Mouse (Mus musculus) heart, postnatal 0 days (tissue): ENCODE measurements around the gene Polr3c.

Experiments used
- CTCF ChIP-seq: IDR thresholded peaks from 2 replicates; pipeline ENCODE4 v1.5.1; 2016; ENCODE audit warnings: antibody characterized with exemption, control low read depth, low read depth
- EP300 ChIP-seq: IDR thresholded peaks from 2 replicates; pipeline ENCODE4 v1.6.1; 2016; ENCODE audit warnings: antibody characterized with exemption, low read depth

DNA sequence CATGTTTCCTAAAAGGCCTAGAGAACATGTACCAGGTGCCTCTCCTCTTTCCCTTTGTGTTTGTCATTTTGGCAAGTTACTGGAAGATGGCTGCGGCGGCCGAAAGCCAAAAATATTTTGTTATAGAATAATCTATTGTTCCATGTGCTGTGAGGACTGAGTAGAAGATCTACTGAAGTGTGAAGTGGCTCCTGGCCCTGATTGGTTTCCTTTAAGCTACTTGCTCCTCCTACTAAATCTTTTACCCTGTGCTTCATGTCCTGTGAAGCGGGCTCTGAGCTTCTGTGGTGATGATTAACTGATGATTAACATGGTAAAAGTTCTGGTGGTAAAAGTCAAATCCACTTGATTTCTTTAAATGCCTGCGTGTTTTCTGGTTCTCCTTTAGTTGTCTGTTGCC, 60.5 kb downstream of the Polr3c start:
- TF ChIP-seq CTCF (no peak), EP300 (no peak)
